Mouse (Mus musculus) kidney, adult 9 months (tissue): ENCODE measurements at regions not wholly inside any gene's neighbourhood (a gene's known extent, or its start where the extent isn't known, plus 50 kb on each side); places are given as distances from the start of the nearest gene placed in this dataset.

Experiments used
- DNase-seq: peaks from one replicate; pipeline ENCODE4 v3.0.0; 2022

- DNase-seq: no peak
These were observed 502.7 kb downstream of the Olfm4 start for GRCm38 (mm10) chr14:80486605-80487004.

GRCm38 (mm10) chr14:80492043-80492900 is 508.4 kb downstream of the Olfm4 start:
- DNase-seq: no peak

GRCm38 (mm10) chr14:80492901-80493279 is 509.0 kb downstream of the Olfm4 start:
- DNase-seq: no peak

- DNase-seq: no peak
These were observed 520.5 kb downstream of the Olfm4 start for GRCm38 (mm10) chr14:80504351-80504750.

GRCm38 (mm10) chr14:80516626-80517025 is 532.7 kb downstream of the Olfm4 start:
- no peak for DNase-seq

GRCm38 (mm10) chr14:80521216-80521615 is 537.3 kb downstream of the Olfm4 start:
- no peak for DNase-seq

GRCm38 (mm10) chr14:80521631-80522030 is 537.8 kb downstream of the Olfm4 start:
- no peak for DNase-seq

GRCm38 (mm10) chr14:80522536-80522935 is 538.7 kb downstream of the Olfm4 start:
- no peak for DNase-seq

- no peak for DNase-seq
These were observed 544.6 kb downstream of the Olfm4 start for GRCm38 (mm10) chr14:80528419-80529028.

GRCm38 (mm10) chr14:80536044-80536745 is 552.3 kb downstream of the Olfm4 start:
- DNase-seq: peak; percentile 4

- no peak for DNase-seq
These were observed 576.1 kb downstream of the Olfm4 start for GRCm38 (mm10) chr14:80559950-80560349.
